Mouse (Mus musculus) liver, adult (tissue): ENCODE results near the gene D730048I06Rik.

Source experiments
- GATA4 ChIP-seq: IDR thresholded peaks from 2 replicates; pipeline ENCODE4 v1.6.1; 2014; ENCODE audit warnings: mild to moderate bottlenecking, low read length; ENCODE audit not compliant: insufficient replicate concordance

The D730048I06Rik gene

GRCm38 (mm10) chr9:35790001-35790400, at the start of gene D730048I06Rik, which contains the start of gene Gm27235:
Gene D730048I06Rik (minus strand): TSS chr9:35790112.
Gene Gm27235 (minus strand): TSS chr9:35790101.
- TF ChIP-seq GATA4 = no peak

GRCm38 (mm10) chr9:35798146-35798545, 8.2 kb upstream of the D730048I06Rik start:
- TF ChIP-seq GATA4 = no peak

GRCm38 (mm10) chr9:35778009-35778408, 11.9 kb downstream of the D730048I06Rik start, which contains the start of gene Gm17727:
Gene Gm17727 (minus strand): TSS chr9:35778109.
- TF ChIP-seq GATA4 = no peak

DNA sequence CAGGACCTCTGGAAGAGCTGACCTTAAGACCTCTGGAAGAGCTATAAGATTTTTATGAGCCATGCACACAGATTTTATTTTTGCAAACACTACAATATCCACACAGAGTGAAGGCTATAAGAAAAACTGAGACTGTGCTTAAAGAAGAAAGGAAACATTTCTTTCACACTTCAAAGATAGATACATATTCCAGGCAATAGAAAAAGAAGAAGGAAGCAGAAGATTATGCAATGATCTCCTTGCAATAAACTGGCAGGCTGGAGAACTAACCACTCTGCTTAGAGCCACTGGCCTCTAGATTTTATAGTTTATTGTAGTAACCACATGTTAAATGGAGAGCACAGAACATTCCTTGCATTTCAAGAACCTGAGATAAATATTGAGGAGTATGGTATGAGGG, 33.1 kb downstream of the D730048I06Rik start:
- no peak for TF ChIP-seq GATA4

GRCm38 (mm10) chr9:35740749-35741148, 49.2 kb downstream of the D730048I06Rik start, which contains the start of gene Gm17677:
Gene Gm17677 (plus strand): TSS chr9:35741049.
- TF ChIP-seq GATA4 = no peak
